Mouse (Mus musculus) adrenal gland, adult (tissue): Measurements from ENCODE around the gene Elmo1.

Source experiments
- DNase-seq, 2 experiments: peaks; one replicate each; pipeline ENCODE4 v3.0.0; 2022 to 2023; ENCODE audit warnings: low spot score in 1 of 2; ENCODE audit not compliant: inconsistent age in 2 of 2

Gene Elmo1

GRCm38 (mm10) chr13:20202617-20203016 is 112.2 kb downstream of the Elmo1 start:
- no peak for DNase-seq

GRCm38 (mm10) chr13:20204165-20204564 is 113.8 kb downstream of the Elmo1 start:
- DNase-seq = no peak

DNA sequence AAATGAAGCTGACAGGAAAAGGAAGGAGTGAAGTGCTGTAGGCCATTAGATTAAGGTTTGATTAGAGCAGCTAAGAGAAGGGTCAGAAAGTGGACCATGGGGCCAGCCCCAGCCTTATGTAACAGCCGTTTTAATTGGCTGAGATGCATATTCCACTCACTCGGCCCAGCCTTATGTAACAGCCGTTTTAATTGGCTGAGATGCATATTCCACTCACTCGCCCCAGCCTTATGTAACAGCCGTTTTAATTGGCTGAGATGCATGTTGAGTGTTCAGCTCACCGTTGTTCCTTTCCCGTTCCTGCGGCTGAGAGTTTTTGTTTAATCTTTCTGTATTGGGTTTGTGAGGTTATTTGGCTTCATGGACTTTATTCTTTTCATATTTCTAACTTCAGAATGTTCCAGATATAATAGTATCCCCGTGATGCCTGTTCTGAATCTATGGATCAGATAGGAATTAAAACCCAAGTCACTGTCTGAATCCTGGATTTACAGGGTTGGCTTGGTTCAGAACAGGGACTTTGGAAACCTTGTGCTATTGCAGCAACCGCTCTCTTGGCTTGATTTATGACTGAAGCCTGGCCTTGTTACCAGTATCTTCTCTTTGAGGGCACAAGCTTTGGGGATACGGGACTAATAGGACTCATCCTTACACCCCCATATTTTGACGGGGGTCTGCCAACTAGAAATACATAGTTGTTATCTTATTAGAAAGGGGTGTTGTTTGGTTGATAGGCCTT is 114.8 kb downstream of the Elmo1 start:
- peak; percentile 34 to 79 for DNase-seq

- DNase-seq = no peak
Observed at GRCm38 (mm10) chr13:20205746-20206145, 115.3 kb downstream of the Elmo1 start.

- peak in 1 of 2 experiments; percentile 37 for DNase-seq
Observed at GRCm38 (mm10) chr13:20207126-20207525, 116.7 kb downstream of the Elmo1 start.

DNA sequence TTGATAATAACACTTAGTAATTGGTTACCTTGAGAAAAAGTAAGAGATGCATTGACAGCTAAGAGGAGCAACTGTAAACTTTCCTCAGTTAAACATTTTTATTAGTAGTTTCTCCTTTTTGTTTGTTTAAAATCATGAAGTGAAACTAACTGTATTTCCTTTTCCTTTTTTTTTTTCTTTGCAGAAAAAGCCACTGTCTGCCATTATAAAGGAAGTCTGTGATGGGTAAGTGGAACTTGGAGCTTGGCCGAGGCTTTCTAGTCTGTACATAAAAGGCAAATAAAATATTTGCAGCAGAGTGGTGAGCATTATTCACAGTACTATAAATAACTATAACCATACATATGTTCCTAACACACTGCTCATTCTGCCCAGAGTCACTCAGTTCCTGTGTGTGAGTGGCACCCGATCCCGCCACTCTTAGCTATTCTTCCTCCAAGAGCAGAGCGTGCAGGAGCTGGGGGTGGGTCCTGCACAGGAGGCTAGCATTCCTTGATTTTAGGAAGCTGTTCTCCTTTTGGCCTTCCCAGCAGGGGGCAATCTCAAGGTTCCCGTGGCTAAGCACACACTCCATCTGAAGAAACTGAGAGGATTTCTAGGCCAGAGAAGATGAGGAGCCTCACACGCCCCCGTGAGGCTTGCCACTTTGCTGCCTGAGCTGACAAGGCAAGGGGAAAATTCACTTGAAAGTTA is 117.7 kb downstream of the Elmo1 start:
- DNase-seq = peak in 1 of 2 experiments; percentile 34

DNA sequence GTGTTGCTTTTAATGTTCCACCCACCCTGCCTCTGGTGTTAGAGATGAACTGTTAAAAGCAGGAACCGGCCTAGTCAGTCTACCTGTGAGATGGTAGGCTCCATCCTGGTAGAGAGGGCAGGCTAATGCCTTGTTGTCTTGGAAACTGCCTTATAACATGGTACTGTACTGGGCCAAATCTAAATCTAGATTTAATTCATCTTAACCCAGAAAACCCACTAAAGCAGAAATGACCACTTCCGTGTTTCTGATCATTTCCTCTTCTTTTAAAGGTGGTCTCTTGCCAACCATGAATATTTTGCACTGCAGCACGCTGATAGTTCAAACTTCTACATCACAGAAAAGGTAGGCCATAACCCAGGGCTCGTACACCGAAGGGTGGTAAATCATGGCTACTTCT is 118.5 kb downstream of the Elmo1 start:
- no peak for DNase-seq

DNA sequence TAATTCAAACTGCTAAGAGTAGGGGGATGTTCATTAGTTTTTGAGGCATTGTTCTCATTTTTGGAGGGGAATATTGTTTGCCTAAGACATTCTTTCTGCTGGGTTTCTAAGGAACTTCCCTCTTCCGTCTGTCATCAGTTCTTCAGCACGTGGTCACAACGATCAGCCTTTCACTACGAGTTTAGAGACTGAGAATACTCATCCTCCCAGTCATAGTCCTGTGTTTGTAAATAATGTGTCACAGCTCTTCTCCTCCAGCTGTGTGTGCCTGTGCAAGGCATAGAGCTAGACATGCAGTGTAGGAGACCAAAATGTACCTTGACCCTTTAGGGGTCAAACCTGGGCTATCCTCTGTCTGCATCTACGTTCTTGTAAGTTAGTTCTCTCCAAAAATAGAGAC is 121.4 kb downstream of the Elmo1 start:
- no peak for DNase-seq

- no peak for DNase-seq
Observed at GRCm38 (mm10) chr13:20212665-20213064, 122.3 kb downstream of the Elmo1 start.

DNA sequence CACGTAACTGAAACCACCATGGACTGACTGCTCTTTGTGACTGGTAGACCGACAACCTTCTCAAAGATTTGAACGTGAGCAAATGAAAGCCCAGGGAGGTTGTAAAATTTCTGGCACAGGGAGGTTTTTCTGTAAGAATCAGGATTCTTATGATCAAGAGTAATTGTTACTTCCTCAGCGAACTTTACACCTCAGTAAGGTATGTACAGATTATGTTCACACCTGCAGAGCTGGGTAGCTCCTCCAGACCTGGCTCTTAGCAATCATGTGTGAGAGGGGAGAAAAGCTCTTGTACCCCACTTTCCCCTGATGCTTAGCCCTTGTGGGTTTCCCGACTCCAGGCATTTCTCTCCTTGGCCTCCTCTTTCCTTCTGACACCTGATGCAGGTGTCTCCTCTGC is 123.5 kb downstream of the Elmo1 start:
- DNase-seq = no peak

DNA sequence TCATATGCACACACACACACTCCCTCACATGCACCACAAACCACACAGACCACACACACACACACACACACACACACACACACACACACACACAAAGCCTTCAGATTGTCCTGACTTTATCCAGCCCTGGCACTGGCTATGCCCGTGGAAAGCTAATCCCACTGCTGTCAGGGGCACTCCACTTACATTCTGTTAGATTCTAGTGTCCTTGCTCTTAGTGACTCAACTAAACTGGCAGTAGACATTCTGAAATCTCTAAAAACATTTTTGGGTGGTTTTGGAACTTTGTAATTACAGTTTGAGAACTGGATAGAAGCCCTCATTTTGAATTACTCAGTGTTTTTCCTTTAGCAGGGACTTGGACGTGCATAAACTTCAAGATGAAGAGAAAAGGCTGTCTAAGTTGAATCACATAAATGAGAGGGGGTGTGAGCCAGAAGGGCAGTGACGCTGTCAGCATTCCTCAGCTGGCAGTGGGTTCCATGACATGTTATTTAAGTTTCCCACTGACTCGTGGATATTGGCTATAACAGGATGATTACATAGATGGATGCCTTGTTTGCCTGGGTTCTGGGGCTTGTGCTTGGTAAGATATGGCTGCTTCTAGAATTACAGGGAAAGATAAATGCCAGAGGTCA is 127.2 kb downstream of the Elmo1 start:
- peak; percentile 58 to 78 for DNase-seq

DNA sequence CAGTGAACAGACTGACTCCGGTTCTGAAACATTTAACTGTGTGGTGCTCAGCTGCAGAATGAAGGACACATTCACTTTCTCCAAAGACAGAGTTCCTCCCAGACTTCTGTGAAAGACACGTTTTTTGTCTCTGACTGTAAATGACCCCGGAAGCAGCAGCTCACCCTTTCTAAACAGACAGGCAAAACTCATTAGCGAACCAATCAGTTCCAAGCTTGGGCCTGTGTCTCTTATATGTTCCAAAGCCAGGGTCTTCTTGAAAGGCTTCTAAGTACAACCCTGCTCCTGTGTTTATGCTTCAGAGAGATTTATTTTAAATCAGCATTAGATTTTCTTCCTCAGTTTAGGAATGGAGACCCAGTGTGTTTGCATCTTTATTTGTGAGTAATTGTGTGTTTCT is 127.7 kb downstream of the Elmo1 start:
- no peak for DNase-seq

DNA sequence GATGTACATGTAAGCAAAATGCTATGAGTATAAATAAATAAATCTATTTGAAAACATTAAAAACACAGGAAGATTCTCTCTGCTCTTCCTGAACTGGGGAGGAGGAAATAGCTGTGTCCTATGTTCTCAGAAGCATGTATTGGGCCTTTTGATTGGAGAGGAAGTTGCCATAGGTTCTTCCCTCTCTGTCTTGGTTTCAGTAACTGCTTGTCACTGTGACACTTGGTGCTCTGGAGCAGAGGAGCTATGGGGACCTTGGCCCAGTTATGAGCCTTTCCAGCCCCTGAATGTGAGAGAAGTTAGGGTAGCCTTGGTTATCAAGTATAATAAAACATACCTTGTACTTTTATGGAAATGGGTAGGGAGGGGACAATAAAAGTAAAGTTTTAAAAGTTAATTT is 130.0 kb downstream of the Elmo1 start:
- DNase-seq = peak in 1 of 2 experiments; percentile 60

GRCm38 (mm10) chr13:20227923-20228705 is 137.7 kb downstream of the Elmo1 start:
- DNase-seq = no peak

- DNase-seq = peak; percentile 74 to 89
Observed at GRCm38 (mm10) chr13:20231837-20232728, 141.7 kb downstream of the Elmo1 start.

- DNase-seq = no peak
Observed at GRCm38 (mm10) chr13:20233707-20234106, 143.3 kb downstream of the Elmo1 start.

DNA sequence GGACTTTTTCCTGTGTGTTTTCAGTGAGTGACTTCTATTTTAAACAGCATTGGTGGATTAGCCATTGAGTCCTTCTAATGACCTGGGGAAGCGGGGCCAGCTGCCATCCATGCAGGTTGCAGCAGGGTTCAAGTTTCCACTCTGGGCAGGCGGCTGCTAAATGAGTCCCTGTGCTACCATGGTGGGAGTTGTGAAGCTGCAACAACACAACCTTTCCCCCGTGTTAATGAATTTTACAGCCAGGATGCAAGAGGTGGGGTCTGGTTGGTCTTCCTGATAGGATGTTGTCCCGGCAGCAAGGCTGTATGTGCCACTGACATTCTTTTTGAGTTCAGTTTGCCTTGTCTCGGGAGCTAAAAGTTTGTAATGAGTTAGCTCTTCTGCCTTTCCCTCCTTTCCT is 147.2 kb downstream of the Elmo1 start:
- no peak for DNase-seq

GRCm38 (mm10) chr13:20238146-20238545 is 147.8 kb downstream of the Elmo1 start:
- DNase-seq = no peak

DNA sequence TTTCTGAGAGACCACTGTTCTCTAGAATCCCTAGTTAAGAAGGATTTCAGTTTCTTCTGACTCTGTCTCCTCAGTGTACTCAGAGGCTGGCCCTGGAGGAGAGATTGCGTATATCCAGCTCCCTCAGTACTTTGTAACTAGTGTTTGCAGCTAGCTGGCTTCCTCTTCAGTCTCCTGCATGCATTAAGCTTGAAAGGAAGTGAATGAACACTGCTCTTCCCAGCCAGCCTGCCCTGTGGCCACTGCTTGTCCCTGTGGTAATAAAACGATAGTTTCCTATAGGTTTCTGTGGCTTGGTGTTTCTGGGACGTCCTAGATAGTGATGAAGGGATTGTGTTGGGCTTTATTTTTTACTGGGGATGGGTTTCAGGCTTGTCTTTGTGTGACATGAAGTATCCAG is 148.3 kb downstream of the Elmo1 start:
- no peak for DNase-seq

DNA sequence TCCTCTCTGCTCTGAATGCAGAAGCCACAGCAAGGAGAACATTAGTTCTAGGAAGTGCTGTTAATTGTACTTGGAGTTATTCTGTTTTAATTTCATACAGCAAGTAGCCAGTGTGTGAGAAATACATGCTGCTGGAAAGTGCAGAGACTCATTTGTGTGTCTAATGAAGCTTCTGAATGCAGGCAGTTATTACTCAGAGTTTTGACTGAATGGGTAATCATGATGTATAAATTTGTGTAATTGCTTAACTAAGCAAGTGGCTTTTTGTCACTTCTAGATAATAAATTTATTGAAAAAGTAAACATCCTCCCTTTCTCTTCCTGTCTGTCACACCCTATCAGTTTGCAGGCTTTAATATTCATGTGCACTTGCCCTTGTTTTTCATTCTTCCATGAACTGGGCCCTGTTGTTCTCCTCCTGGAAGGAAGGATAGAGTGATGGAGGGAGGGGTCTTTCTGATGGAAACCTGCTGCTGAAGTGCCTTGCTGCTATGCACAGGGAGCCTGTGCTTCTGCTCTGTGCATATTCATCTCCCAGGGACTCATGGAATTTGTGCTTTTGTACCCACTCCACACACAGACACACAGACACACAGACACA is 159.8 kb downstream of the Elmo1 start:
- no peak for DNase-seq
